Mouse (Mus musculus) adrenal gland, postnatal 14 days (tissue): ENCODE measurements around the gene Sh3bgr. TPM values are rescaled to one million over a fixed set of nuclear protein-coding genes. Genes with fewer than 3 reads are reported as not detected.

Source experiments
- DNase-seq: peaks from one replicate; pipeline ENCODE4 v3.0.0; 2021; ENCODE audit warnings: mixed read lengths
- long read RNA-seq, 2 experiments: library from polyadenylated mRNA; stranded (forward); transcript quantifications; one replicate each; pipeline ENCODE4 v2.0.0; 2021
- total RNA-seq: library from RNA; stranded (reverse); gene quantifications from 2 replicates; pipeline ENCODE4 v1.2.3, GENCODE M21; 2021

Gene Sh3bgr
- 7.9 and 9.9 TPM in 2 replicates for total RNA-seq
- long read RNA-seq, experiment 1, transcript Sh3bgr-201 (8 exons, 1,341 nt) = major isoform, 7 of 8 reads
- long read RNA-seq, experiment 1, partial matches to known transcripts = 0 of 8 reads
- long read RNA-seq, experiment 1, other reads (novel, unspliced or antisense) = 1 of 8 reads
- long read RNA-seq, experiment 2, transcript Sh3bgr-201 (8 exons, 1,341 nt) = major isoform, 6 of 7 reads
- long read RNA-seq, experiment 2, partial matches to known transcripts = 1 of 7 reads
- long read RNA-seq, experiment 2, other reads (novel, unspliced or antisense) = 0 of 7 reads

DNA sequence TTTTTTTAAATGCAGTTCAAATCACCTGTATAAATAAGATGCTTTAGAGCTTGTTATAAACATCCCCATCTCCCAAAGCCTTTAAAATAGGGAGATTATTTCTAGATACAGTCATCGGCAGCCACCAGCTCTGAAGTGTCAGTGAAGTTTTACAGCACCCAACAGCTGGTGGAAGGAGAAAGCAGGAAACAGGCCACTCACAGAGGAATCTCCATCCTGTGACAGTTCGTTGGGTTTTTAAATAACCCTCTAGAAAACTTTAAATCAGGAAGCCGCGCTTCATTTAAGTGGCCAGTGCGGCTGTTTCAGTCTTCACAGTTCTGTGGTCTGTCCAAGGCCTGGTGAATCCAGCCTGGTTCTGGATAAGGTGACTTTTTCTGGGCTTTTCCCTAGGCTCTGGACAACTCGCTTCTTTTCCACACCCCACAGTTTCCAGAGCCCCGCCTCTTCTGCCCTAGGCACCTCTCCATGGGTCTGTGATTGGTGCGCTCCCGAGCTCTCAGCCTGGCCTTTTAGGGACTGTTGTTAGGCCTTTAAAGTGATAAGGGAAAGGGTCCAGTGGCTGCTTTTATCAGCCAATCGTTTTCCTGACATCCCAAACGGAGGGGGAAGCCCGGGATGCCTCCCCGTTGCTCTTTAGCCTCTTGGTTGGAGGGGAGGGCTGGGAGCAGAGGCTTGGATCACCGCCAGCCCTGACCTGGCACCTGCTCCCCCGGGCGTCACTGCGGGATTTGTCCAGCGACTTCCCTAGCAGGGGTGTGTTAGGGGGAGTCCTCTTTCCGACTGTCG lies at the start of gene Sh3bgr:
Sh3bgr (plus strand) TSS at position 538 of the 789 bp plus-strand sequence.
- DNase-seq = peak; percentile 85

DNA sequence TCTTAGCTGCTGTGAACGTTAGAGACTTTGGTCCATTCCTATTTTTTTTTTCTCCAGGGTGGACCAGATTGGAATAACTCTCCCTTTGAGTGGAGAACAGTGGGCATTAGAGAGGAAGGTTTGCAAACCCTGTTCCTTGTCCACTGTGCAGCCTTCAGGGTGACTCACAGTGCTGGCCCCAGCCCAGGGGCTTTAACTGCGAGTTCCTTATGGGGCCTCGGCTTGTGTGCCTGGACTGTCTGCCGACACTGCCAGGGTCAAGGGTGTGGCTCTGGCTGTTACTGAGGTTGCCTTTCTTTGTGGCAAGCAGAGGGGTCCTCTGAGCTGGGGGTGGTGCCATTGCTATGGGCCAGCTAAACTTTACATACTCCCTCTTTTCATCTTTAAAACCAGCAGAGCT lies 49.3 kb upstream of the Sh3bgr start:
- peak; percentile 88 for DNase-seq

DNA sequence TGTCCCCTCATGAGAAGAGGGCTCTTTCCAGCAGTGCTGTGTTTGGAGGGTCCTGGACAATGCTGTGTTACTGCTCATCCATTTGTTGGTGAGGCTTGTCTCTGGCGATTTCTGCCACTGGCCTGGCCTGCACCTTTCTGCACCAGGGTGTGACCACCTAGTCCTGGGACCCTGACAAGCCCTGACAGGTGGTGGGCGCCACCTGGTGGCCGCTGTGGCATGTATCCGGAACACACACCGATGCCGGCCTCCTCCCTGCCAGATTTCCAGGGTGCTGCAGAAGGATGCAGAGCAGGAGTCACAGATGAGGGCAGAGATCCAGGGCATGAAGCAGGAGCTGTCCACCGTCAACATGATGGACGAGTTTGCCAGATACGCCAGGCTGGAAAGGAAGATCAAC lies 48.7 kb upstream of the Sh3bgr start:
- DNase-seq = peak; percentile 89

DNA sequence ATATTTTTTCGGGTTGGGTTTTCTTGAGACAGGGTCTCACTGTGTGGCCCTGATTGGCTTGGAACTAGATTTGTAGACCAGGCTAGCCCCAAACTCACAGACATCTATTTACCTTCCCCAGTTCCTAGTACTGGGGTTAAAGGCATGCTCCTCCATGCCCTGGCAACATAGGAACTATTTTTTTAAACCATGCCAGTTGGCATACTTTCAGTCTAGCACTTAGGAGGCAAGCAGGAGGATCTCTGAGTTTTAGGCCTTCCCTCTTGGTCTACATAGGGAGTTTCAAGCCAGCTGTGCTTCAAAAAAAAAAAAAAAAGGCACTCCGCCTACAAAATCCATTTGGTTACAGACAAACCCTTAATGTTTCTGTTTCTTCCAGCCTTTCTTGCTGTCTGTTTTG lies 45.8 kb upstream of the Sh3bgr start:
- DNase-seq = no peak

DNA sequence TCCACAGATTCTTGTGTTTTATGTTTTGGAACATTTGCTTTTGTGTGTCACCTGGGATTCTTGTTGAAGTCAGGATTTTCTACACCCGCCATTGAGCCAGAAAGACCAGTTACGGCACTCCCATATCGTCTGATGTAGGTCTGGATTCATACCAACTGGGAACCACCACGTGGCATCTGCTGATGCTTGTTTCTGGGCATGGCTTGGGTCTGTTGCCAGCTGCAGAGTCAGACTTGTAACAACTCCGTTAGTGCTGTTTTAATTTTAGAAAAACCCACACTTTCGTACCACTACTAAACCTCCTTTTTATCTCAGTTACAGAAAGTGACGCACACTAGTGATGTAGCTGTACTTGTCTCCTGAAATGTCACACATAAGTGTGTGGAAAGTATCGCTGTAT lies 44.2 kb upstream of the Sh3bgr start:
- no peak for DNase-seq

DNA sequence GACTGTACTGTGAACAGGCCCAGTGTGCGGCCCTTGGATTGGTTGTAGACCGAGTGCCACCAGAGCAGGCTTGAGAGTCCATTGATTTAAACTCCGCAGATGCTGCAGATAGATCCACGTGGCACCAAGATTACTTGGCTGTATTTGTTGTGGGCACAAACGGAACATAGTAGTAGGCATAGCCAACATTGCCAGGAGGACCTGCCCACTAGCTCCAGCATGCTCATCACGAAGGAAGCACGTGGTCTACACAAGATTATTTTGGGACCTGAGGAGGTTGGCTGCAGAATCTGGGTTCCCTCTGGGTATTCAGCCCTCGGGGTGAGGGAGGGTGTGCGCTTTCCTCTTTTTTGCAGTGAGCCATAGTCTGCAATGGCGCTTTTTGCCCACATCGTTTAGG lies 43.1 kb upstream of the Sh3bgr start:
- no peak for DNase-seq

DNA sequence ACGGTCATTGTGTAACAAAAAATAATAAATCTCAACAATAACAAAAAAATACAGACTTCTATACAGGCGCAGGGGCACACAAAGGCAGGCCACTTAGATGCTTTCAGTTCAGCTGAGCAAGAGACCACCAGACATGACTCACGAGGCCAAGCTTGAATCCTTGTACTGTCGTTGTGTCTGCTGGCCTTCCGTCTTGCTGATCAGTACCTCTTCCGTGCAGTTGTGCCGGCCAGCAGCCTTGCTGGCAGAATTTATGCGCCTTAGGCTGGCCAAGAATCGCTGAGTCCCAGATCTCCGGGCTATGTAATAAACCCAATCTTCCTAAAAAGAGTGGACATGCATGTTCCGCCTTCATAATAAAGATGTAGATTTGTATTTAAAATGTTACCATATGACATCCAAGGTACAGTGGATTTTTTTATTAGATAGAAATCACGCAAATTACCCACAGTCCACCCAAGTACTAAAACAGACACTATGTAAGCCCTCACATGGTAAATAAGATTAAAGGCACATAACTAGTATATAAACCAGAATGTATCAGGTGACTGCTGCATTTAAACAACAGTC lies 41.7 kb upstream of the Sh3bgr start:
- DNase-seq = peak; percentile 57

DNA sequence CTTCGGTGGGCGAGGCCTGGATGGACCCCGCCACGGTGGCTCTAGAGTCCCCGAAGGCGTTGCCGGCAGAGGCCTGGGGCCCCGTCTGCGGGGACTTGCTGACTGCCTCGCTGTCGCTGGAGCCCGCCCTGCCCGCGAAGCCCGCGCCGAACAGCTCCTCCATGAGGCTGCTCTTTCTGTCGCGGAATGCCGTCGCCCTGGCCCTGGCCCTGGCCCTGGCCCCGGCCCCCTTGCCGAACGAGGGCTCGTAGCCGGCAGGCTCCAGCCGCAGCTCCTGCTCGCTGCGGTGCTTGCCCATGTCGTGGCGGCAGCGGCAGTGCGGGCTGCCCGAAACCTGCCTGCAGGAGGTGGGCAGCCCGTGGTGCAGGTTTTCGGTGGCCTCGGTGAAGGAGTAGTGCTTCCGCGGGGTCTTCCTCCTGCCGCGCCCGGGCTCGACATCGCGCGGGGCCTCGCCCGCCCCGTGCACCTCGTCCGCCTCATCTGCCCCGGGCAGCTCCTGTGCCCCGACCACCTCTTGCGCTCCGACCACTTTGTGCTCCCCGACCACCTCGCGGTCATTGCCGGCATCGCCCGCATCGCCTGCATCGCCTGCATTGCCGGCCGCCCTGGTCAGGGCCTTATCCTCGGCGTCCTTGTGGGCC lies 41.0 kb upstream of the Sh3bgr start:
- peak; percentile 79 for DNase-seq

DNA sequence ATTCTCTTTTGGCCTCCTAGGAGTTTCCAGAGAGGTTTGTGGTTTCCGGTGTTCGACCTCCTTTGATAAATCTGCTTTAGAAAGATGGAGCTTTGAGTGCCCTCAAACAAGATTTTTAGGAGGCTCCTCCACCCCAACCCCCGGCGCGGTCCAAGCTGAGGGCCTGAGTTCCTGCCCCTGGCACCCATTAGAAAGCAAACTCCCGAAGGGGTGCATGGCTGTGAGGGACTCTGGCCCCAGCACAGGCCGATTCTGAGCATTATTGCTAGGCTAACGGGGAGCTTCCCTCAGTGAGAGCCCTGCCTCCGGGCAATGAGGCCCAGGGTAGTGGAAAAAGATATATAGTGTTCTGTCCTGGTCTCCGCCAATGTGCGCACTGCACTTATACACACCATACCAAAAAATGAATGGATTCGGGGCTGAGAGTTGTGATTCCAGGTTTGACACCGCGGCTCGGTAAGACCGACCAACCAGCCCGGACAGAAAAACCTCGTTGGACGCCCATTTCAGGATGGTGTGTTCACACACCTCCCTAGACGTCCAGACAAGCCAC lies 40.4 kb upstream of the Sh3bgr start:
- no peak for DNase-seq

DNA sequence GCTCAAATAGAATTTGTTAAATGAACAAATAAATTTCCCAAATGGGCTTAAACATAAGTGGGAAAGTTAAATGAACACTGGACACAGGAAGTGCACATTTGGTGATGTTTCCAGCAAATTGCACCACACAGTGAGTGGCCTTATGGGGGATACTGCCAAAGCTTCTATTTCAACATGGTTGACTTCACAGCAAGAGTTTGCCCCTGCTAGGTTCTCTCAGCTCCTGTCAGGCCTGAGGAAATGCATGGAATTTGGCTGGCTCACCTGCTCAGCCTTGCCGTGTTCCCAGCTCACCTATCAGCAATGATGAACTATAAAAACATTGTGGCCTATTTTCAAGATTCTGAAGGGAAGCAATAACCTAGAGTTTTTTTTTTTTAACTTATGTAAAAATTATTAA lies 39.3 kb upstream of the Sh3bgr start:
- DNase-seq = no peak

DNA sequence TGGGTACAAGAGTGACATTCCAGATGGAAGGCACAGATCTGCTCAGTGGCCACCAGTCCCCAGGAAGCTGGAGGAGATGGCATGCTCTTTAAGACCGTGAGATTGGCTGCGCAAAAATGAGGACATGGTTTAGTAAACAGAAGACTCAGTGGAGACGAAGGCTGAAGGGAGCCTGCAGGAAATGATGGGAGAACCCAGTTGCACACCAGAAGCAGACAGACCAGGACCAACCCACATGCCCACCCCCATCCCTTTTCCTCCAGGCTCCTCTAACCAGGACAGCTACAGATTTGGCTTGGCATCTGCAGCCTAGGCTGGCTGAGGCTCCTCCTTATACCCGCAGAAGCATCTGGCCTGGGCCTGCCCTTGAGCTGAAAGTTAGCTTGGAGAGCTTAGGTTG lies 38.9 kb upstream of the Sh3bgr start:
- DNase-seq = no peak

DNA sequence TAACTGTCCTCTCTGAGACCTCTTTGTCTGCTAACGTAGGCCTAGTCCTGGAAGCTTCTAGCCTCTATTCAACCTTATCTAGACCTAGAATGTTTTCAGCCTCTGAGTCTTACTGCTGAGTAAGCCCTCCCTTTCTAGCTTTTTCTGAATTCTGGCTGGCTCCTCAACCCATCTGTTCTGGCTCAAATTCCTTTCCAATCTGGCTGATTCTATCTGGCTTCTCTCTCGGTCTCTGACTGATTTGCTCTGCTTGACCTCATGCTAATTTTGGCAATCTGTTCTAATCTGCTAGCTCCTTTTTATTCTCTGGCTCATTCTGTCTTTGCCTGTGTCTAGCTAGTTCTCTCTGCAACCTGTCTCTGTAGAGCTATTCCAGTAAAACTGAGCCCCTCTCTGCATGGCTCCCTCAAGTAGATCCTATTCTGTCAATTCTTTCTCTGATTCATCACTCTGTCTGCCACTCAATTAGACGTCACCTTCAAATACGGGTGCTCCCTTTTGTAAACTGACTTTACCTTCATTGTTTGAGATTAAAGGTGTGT lies 34.5 kb upstream of the Sh3bgr start:
- no peak for DNase-seq

DNA sequence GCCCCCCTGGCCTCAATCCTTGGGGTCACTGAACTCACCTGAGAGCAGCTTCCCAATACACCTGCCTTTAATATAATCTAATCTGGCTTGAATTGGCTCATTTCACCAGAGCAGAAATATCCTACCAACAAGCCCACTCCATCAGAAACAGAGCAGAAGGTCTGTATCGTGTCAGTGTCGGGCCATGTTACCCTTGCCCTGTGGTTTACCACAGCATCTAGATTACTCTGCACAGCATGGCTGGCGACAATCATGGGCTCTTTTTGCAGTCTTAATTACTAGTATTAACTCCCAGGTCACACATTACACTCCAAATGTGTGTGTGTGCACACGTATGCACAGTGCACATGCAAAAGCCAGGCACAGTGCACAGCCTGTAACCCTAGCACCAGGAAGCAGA lies 31.4 kb upstream of the Sh3bgr start:
- DNase-seq = no peak

DNA sequence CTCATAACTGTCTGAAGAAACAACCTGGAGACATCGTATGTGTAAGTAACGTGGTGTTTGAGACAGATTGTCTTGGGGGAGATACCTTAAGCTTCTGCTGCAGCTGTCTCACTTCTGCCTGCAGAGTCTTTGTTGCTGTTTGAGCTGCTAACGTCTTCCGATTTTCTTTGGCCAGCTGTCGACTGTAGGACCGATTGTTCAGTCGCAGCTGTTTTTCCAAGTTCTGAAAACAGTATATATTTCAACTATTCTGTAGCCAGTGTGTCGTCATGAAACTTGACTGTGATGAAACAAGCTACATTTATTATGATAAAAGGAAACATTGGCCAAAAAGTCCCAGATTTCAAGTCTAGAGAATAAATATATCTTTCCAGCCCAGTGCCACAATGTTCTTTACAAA lies 26.6 kb upstream of the Sh3bgr start:
- DNase-seq = no peak

DNA sequence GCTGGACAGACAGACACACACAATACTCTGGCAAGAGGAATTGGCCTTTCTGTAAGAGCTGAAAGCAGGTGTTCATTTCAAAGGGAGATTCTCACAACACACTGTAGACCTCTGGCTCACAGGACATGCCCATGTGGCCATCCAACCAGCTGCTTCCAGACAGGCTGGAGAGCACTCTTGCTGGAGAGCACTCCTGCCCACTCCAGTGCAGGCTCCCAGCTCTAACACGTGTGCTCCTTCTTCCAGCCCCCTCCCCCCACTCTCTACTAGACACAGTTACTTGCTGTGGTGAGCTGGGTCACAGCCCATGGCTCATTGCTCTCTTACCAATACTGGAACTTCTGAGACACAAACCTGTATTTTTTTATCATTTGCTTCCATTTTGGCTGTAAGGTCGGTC lies 24.9 kb upstream of the Sh3bgr start:
- DNase-seq = no peak

DNA sequence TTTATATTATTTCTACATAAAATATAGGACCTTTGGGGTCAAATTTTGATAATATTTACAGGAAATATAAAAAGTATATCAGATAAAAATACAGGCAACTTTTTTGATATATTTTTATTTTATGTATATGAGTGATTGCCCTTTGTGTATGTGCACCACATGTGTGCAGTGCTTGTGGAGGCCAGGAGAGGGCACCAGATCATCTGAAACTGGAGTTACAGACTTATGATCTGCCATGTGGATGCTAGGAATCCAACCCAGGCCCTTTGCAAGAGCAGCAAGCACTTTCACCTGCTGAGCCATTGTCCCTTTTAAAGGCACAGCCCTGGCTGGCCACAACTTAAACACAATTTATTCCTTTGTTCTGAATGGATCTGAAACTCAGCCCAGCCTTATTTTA lies 21.1 kb upstream of the Sh3bgr start:
- no peak for DNase-seq

DNA sequence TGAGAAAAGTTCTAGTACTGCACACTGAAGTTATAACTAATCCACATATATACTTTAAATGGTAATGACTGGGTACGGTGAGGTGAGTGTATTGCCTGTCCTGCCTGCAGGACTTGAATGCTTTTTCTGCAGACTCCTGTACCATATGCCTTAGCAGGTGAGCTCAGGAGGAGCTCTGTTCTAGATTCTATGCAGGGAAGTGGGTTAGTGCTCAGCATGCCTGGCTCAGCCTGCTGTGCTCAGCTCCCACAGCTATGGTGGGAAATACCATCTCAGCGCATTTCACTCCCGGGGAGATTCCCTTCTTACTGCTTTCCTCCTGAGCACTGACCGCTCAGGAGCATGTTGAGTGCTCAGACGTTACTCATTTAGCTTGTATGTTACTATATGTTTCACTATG lies 12.6 kb upstream of the Sh3bgr start:
- no peak for DNase-seq

DNA sequence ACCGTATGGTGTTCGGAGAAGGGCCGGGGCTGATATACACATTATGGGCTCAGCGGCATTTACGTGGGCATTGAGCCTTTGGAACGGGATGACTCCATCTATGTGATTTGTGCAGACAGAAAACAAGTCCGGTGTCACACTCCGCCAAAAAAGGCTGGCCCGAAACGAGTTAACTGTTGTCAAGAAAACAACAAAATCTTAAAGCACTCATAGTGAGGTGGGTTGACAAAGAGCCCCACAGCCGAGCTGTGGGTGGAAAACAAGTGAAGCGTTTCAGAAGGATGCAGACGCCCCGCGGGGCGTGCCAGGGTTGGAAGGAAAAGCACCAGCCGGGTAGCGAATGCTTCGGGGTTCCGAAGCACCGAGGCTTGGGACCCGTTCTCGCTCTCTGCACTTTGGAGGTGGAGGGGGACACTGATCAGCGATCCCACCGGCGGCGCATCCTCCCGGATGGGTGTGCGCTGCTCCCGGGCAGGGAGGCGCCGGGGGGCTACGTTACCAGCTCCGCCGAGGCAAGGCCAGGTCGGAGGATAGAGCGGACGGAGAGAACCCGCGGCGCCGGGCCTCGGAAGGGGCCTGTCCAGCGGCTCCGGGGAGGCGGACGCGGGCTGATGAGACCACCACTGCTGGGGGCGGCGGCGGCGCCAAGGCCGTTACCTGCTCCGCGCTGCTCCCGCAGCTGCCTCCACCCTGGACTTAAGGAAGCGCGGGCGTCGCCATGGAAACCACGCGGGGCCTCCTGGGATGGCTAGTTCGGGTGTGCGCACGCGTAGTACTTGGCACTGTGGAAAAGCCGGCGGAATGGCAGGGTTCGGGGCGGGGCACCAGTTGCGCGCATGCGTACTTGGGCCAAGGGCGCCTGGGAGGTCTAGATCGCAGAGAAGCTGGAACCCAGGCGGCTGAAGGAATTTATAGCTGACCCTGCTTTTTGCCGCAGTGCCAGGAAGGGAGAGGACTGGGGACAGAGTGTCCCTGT lies 8.4 kb upstream of the Sh3bgr start, which contains the start of gene Lca5l:
Lca5l (minus strand) TSS at position 741 of the 976 bp plus-strand sequence.
- DNase-seq = peak; percentile 100

DNA sequence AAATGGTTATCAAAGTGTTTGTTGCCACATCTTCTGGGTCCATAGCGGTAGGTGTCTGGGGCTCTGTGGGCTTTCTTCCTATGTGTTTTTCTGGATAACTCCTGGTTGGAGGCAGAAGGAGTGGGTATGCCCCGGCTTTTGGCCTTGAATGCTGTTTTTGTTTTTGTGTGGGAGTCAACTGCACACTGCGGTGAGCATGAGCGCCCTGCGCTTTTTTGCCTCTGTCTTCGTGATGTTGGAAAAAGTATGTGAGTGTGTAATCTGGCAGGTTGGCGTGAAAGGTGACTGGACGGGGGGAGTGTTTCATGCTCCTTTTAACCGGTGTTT lies 415 bp downstream of the Sh3bgr start:
- DNase-seq = no peak

DNA sequence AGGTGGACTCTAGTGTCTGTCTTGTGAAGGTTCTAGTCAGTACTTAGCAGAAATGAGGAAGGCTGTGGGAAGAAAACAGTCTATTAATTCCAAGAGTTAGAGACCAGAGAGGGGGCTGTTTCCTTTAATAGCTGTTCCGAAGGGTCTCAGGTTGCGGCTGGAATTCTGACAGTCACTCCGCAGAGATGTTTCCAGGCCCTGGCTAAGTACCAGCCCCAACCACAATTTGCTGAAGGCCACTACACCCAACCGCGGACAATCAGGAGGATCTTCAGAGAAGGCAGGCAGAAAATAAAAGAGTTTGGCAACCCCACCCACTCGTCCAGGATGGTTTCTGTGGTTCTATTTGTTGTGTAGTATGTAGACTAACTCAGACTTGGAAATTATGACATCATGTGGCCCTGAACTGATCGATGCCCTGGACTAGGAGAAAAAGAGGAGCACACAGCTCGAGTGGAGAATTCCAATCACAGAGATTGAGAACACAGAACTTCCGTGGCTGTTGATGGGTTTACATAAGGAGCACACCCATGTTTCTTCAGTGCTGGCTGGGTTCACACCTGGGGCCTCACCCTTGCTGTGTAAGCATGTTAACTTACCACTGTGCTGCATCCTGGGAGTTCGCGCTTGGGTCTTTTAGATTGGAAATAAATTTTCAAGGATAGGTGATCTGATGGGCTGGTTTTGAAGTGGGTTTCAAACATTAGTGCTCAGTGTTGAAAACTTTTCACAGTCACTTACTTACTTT lies 1.4 kb downstream of the Sh3bgr start:
- no peak for DNase-seq

DNA sequence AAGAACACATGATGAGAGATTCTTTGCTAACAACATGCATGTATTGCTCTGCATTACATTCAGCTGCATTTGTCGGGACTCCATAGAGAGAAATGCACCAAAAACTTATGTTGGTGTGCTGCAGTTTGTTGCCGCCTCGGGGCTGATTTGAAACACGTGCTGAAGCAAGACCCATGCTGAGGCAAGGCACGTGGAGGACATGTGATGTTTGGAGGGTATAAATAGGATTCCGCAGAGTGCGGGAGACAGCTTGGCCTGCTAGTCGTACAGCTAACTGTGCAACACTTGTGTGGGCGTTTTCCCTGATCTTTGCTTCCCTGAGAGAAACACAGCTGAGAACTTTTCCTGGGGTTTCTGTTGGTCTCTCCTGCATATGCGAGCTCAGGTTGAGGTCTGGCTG lies 9.5 kb downstream of the Sh3bgr start:
- DNase-seq = no peak
